Mouse (Mus musculus) E14TG2a.4 (cell line): ENCODE results near the gene Akirin1.

Source experiments
- CTCF ChIP-seq: conservative IDR thresholded peaks from 2 replicates; pipeline ENCODE4 v1.5.1; 2014; ENCODE audit warnings: low read length
- NANOG ChIP-seq: IDR thresholded peaks from 2 replicates; pipeline ENCODE4 v1.6.1; 2014; ENCODE audit warnings: borderline replicate concordance, low read length, mixed read lengths

DNA sequence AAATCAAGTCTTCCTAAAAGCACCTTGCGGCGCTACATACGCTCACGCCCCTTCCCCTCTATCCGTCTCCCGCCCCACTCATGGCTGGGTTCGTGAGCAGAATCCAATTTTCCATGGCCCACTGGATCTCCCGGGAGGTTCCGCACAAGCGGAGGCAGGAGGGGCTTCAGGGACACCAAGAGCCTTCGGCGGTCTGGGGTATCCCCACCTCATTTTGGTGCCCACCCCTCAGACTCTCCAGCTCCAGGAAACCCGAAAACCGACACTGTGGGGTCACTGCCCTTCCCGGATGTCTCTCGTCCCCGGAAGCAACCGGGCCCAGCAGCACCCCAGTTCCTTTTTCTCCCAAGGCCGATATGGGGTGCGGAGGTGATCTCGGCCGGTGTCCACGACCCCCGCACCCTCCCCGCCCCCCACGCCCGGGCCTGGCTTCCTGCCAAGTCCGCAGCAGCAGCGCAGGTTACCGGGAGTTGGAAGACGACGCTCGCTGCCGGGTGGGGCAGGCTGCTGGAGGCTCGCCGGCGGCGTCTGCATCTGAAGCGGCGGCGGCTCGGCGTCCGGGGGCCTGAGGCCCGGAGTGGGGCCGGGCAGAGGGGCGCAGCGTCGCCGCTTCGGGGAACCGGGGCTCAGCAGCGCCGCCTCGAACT is 538 bp downstream of the Akirin1 start:
- TF ChIP-seq CTCF (no peak), NANOG (no peak)
